Mouse (Mus musculus): ENCODE results near the gene Rnf10. TPM values are rescaled to one million over a fixed set of nuclear protein-coding genes. Genes with fewer than 3 reads are reported as not detected.

Rnf10 gene
- polyA plus RNA-seq, 1 experiment from 2014 or later: 94.0 TPM

- Histone ChIP-seq H3K9ac (replicated peaks; ENCODE audit: low read depth, low read length) (no peak overlapping the region), H3K4me2 (ENCODE audit: low read depth, low read length) (peak overlapping the region; percentile 83; the same call in 1 of the 2 replicates), H3K36me3 (ENCODE audit: control insufficient read depth, insufficient read depth, low read length) (0 out of 2 replicates have a peak, but pooled peaks cover 3% of the 10 kb centered on the region), H3K4me1 (ENCODE audit: control insufficient read depth, insufficient read depth, low read length) (peaks cover 35% of the 10 kb centered on the region), H3K4me3 (ENCODE audit: low read depth, low read length) (no peak overlapping the region; the same call in 1 of the 2 replicates), H3K27ac (ENCODE audit: low read depth, low read length) (no peak overlapping the region), H3K9me3 (ENCODE audit: control insufficient read depth, low read length) (no peaks in the 10 kb centered on the region), H3K27me3 (ENCODE audit: control insufficient read depth, insufficient read depth, low read length) (peaks cover 3% of the 10 kb centered on the region; the same call in 1 of the 2 replicates)
- ATAC-seq (ENCODE audit: low read depth): no peak
- 95% methylated on average over 1 of the region's 1 CpGs for WGBS
These were observed 2.7 kb downstream of the Rnf10 start for GRCm38 (mm10) chr5:115269969-115270368.

GRCm38 (mm10) chr5:115268266-115268665 lies 4.4 kb downstream of the Rnf10 start:
- Histone ChIP-seq H3K27me3 (ENCODE audit: control insufficient read depth, insufficient read depth, low read length) (peaks cover 3% of the 10 kb centered on the region; the same call in 1 of the 2 replicates), H3K9me3 (ENCODE audit: control insufficient read depth, low read length) (no peaks in the 10 kb centered on the region), H3K27ac (ENCODE audit: low read depth, low read length) (no peak overlapping the region), H3K4me2 (ENCODE audit: low read depth, low read length) (no peak overlapping the region), H3K9ac (replicated peaks; ENCODE audit: low read depth, low read length) (no peak overlapping the region), H3K4me3 (ENCODE audit: low read depth, low read length) (no peak overlapping the region), H3K36me3 (ENCODE audit: control insufficient read depth, insufficient read depth, low read length) (0 out of 2 replicates have a peak, but pooled peaks cover 3% of the 10 kb centered on the region), H3K4me1 (ENCODE audit: control insufficient read depth, insufficient read depth, low read length) (peaks cover 33% of the 10 kb centered on the region)
- 76% methylated on average over 3 of the region's 3 CpGs for WGBS
- no peak for ATAC-seq (ENCODE audit: low read depth)

GRCm38 (mm10) chr5:115267469-115268045 lies 5.1 kb downstream of the Rnf10 start:
- Histone ChIP-seq H3K27ac (ENCODE audit: low read depth, low read length) (no peak overlapping the region), H3K27me3 (ENCODE audit: control insufficient read depth, insufficient read depth, low read length) (peaks cover 3% of the 10 kb centered on the region; the same call in 1 of the 2 replicates), H3K36me3 (ENCODE audit: control insufficient read depth, insufficient read depth, low read length) (0 out of 2 replicates have a peak, but pooled peaks cover 3% of the 10 kb centered on the region), H3K9ac (replicated peaks; ENCODE audit: low read depth, low read length) (no peak overlapping the region), H3K4me2 (ENCODE audit: low read depth, low read length) (no peak overlapping the region), H3K9me3 (ENCODE audit: control insufficient read depth, low read length) (no peaks in the 10 kb centered on the region), H3K4me1 (ENCODE audit: control insufficient read depth, insufficient read depth, low read length) (peaks cover 30% of the 10 kb centered on the region), H3K4me3 (ENCODE audit: low read depth, low read length) (no peak overlapping the region)
- 77% methylated on average over 3 of the region's 3 CpGs for WGBS
- ATAC-seq (ENCODE audit: low read depth): no peak

GRCm38 (mm10) chr5:115266787-115267468 lies 5.8 kb downstream of the Rnf10 start:
- Histone ChIP-seq H3K4me2 (ENCODE audit: low read depth, low read length) (no peak overlapping the region), H3K27me3 (ENCODE audit: control insufficient read depth, insufficient read depth, low read length) (no peaks in the 10 kb centered on the region), H3K4me1 (ENCODE audit: control insufficient read depth, insufficient read depth, low read length) (peaks cover 30% of the 10 kb centered on the region), H3K9ac (replicated peaks; ENCODE audit: low read depth, low read length) (no peak overlapping the region), H3K4me3 (ENCODE audit: low read depth, low read length) (no peak overlapping the region), H3K27ac (ENCODE audit: low read depth, low read length) (no peak overlapping the region), H3K9me3 (ENCODE audit: control insufficient read depth, low read length) (no peaks in the 10 kb centered on the region), H3K36me3 (ENCODE audit: control insufficient read depth, insufficient read depth, low read length) (0 out of 2 replicates have a peak, but pooled peaks cover 3% of the 10 kb centered on the region)
- WGBS: 87% methylated on average over 8 of the region's 8 CpGs
- ATAC-seq (ENCODE audit: low read depth): no peak

- ATAC-seq (ENCODE audit: low read depth): no peak
- H3K27me3 ChIP-seq (ENCODE audit: control insufficient read depth, insufficient read depth, low read length): no peaks in the 10 kb centered on the region
- no peak overlapping the region for H3K4me3 ChIP-seq (ENCODE audit: low read depth, low read length)
- no peak overlapping the region for H3K4me2 ChIP-seq (ENCODE audit: low read depth, low read length)
- H3K9ac ChIP-seq (replicated peaks; ENCODE audit: low read depth, low read length): no peak overlapping the region
- WGBS: 88% methylated on average over 5 of the region's 5 CpGs
- H3K4me1 ChIP-seq (ENCODE audit: control insufficient read depth, insufficient read depth, low read length): peaks cover 27% of the 10 kb centered on the region
- no peaks in the 10 kb centered on the region for H3K9me3 ChIP-seq (ENCODE audit: control insufficient read depth, low read length)
- H3K36me3 ChIP-seq (ENCODE audit: control insufficient read depth, insufficient read depth, low read length): 0 out of 2 replicates have a peak, but pooled peaks cover 3% of the 10 kb centered on the region
- no peak overlapping the region for H3K27ac ChIP-seq (ENCODE audit: low read depth, low read length)
These were observed 6.4 kb downstream of the Rnf10 start for GRCm38 (mm10) chr5:115266340-115266739.

- Histone ChIP-seq H3K4me1 (ENCODE audit: control insufficient read depth, insufficient read depth, low read length) (no peaks in the 10 kb centered on the region), H3K9ac (replicated peaks; ENCODE audit: low read depth, low read length) (no peak overlapping the region), H3K4me3 (ENCODE audit: low read depth, low read length) (no peak overlapping the region), H3K9me3 (ENCODE audit: control insufficient read depth, low read length) (no peaks in the 10 kb centered on the region), H3K27ac (ENCODE audit: low read depth, low read length) (no peak overlapping the region), H3K36me3 (ENCODE audit: control insufficient read depth, insufficient read depth, low read length) (peaks cover 20% of the 10 kb centered on the region), H3K4me2 (ENCODE audit: low read depth, low read length) (no peak overlapping the region), H3K27me3 (ENCODE audit: control insufficient read depth, insufficient read depth, low read length) (no peaks in the 10 kb centered on the region)
- WGBS: 87% methylated on average over 14 of the region's 14 CpGs
- no peak for ATAC-seq (ENCODE audit: low read depth)
These were observed 10.0 kb downstream of the Rnf10 start for GRCm38 (mm10) chr5:115262502-115263291.

- Histone ChIP-seq H3K9ac (replicated peaks; ENCODE audit: low read depth, low read length) (no peak overlapping the region), H3K36me3 (ENCODE audit: control insufficient read depth, insufficient read depth, low read length) (peaks cover 28% of the 10 kb centered on the region), H3K4me1 (ENCODE audit: control insufficient read depth, insufficient read depth, low read length) (no peaks in the 10 kb centered on the region), H3K4me2 (ENCODE audit: low read depth, low read length) (no peak overlapping the region), H3K27me3 (ENCODE audit: control insufficient read depth, insufficient read depth, low read length) (no peaks in the 10 kb centered on the region), H3K9me3 (ENCODE audit: control insufficient read depth, low read length) (no peaks in the 10 kb centered on the region), H3K27ac (ENCODE audit: low read depth, low read length) (no peak overlapping the region), H3K4me3 (ENCODE audit: low read depth, low read length) (no peak overlapping the region)
- ATAC-seq (ENCODE audit: low read depth): no peak
- WGBS: 82% methylated on average over 1 of the region's 1 CpGs
These were observed 10.8 kb downstream of the Rnf10 start for GRCm38 (mm10) chr5:115261880-115262279.

- no peak overlapping the region for H3K4me2 ChIP-seq (ENCODE audit: low read depth, low read length)
- H3K36me3 ChIP-seq (ENCODE audit: control insufficient read depth, insufficient read depth, low read length): peaks cover 35% of the 10 kb centered on the region
- 86% methylated on average over 8 of the region's 8 CpGs for WGBS
- H3K4me3 ChIP-seq (ENCODE audit: low read depth, low read length): no peak overlapping the region
- H3K27me3 ChIP-seq (ENCODE audit: control insufficient read depth, insufficient read depth, low read length): no peaks in the 10 kb centered on the region
- no peaks in the 10 kb centered on the region for H3K4me1 ChIP-seq (ENCODE audit: control insufficient read depth, insufficient read depth, low read length)
- no peak overlapping the region for H3K27ac ChIP-seq (ENCODE audit: low read depth, low read length)
- H3K9ac ChIP-seq (replicated peaks; ENCODE audit: low read depth, low read length): no peak overlapping the region
- no peaks in the 10 kb centered on the region for H3K9me3 ChIP-seq (ENCODE audit: control insufficient read depth, low read length)
- ATAC-seq (ENCODE audit: low read depth): no peak
These were observed 11.6 kb downstream of the Rnf10 start for GRCm38 (mm10) chr5:115261141-115261540.
